Mouse (Mus musculus): ENCODE results near the gene Stard3. TPM values are rescaled to one million over a fixed set of nuclear protein-coding genes. Genes with fewer than 3 reads are reported as not detected.

Gene Stard3
- total and polyA plus RNA-seq, 3 experiments = 53.0 to 62.5 TPM; not detected in 1

GRCm38 (mm10) chr11:98376756-98377155, 18.6 kb downstream of the Stard3 start:
- H3K36me3 ChIP-seq (ENCODE audit: control insufficient read depth in 1 of 2, insufficient read depth in 2 of 2, low read length in 2 of 2) = peaks cover 0 to 4% of the 10 kb centered on the region in 2 experiments; a peak in 2 of 4 replicates
- no peak overlapping the region for H3K9ac ChIP-seq (ENCODE audit: control insufficient read depth, low read depth, low read length, poor library complexity, severe bottlenecking)
- H3K79me2 ChIP-seq (ENCODE audit: control insufficient read depth, insufficient read depth, low read length, poor library complexity) = no peaks in the 10 kb centered on the region
- TF ChIP-seq CHD1 (IDR thresholded peaks at IDR 0.05; ENCODE audit: low read depth, low read length) (no peak), EP300 (IDR thresholded peaks at IDR 0.05; ENCODE audit: low read depth in 1 of 2, low read length in 2 of 2) (no peak), MXI1 (IDR thresholded peaks at IDR 0.05; ENCODE audit: low read depth, low read length) (no peak), TAL1 (IDR thresholded peaks at IDR 0.05; ENCODE audit: low read length) (no peak), NRF1 (IDR thresholded peaks at IDR 0.05; ENCODE audit: insufficient read depth, low read depth, low read length, poor library complexity, severe bottlenecking) (no peak), MYC (IDR thresholded peaks at IDR 0.05; ENCODE audit: low read depth, low read length) (no peak), POLR2A (IDR thresholded peaks at IDR 0.05; ENCODE audit: control insufficient read depth in 1 of 2, insufficient read depth in 1 of 2, low read depth in 1 of 2, low read length in 2 of 2, poor library complexity in 1 of 2) (no peak), TCF12 (IDR thresholded peaks at IDR 0.05; ENCODE audit: low read depth, low read length) (no peak), MAZ (IDR thresholded peaks at IDR 0.05; ENCODE audit: low read depth, low read length) (no peak), MAFK (IDR thresholded peaks at IDR 0.05; ENCODE audit: borderline replicate concordance, low read depth, low read length) (no peak), POLR2AphosphoS2 (IDR thresholded peaks at IDR 0.05; ENCODE audit: low read length) (no peak), JUND (IDR thresholded peaks at IDR 0.05; ENCODE audit: low read depth, low read length) (no peak), UBTF (IDR thresholded peaks at IDR 0.05; ENCODE audit: borderline replicate concordance, insufficient read depth, low read depth, low read length) (no peak), MAX (IDR thresholded peaks at IDR 0.05; ENCODE audit: low read length) (no peak), TBP (IDR thresholded peaks at IDR 0.05; ENCODE audit: low read depth, low read length) (no peak), SMC3 (IDR thresholded peaks at IDR 0.05; ENCODE audit: low read depth, low read length) (no peak), ZC3H11A (IDR thresholded peaks at IDR 0.05; ENCODE audit: low read depth, low read length) (no peak), ELF1 (IDR thresholded peaks at IDR 0.05; ENCODE audit: low read depth, low read length) (no peak), USF1 (IDR thresholded peaks at IDR 0.05; ENCODE audit: low read depth, low read length) (no peak)
- DNase-seq (ENCODE audit: low read depth, low spot score) = no peak
- no peaks in the 10 kb centered on the region for H3K27me3 ChIP-seq (ENCODE audit: control insufficient read depth in 1 of 2, insufficient read depth in 2 of 2, low read length in 2 of 2)
- no peak overlapping the region for H3K4me3 ChIP-seq (ENCODE audit: control insufficient read depth in 1 of 2, insufficient read depth in 1 of 2, low read depth in 2 of 2, low read length in 2 of 2)
- no peak overlapping the region for H3K27ac ChIP-seq (ENCODE audit: control insufficient read depth, low read depth, low read length)
- H3K9me3 ChIP-seq (replicated peaks; ENCODE audit: insufficient read depth, low read length) = no peaks in the 10 kb centered on the region
- H3K4me1 ChIP-seq (ENCODE audit: control insufficient read depth in 1 of 2, insufficient read depth in 2 of 2, low read length in 2 of 2) = no peaks in the 10 kb centered on the region

- Histone ChIP-seq H3K4me1 (ENCODE audit: control insufficient read depth in 1 of 2, insufficient read depth in 2 of 2, low read length in 2 of 2) (no peaks in the 10 kb centered on the region), H3K9ac (ENCODE audit: control insufficient read depth, low read depth, low read length, poor library complexity, severe bottlenecking) (no peak overlapping the region), H3K9me3 (replicated peaks; ENCODE audit: insufficient read depth, low read length) (no peaks in the 10 kb centered on the region), H3K27me3 (ENCODE audit: control insufficient read depth in 1 of 2, insufficient read depth in 2 of 2, low read length in 2 of 2) (no peaks in the 10 kb centered on the region), H3K27ac (ENCODE audit: control insufficient read depth, low read depth, low read length) (no peak overlapping the region), H3K79me2 (ENCODE audit: control insufficient read depth, insufficient read depth, low read length, poor library complexity) (no peaks in the 10 kb centered on the region), H3K36me3 (ENCODE audit: control insufficient read depth in 1 of 2, insufficient read depth in 2 of 2, low read length in 2 of 2) (peaks cover 0 to 4% of the 10 kb centered on the region in 2 experiments; a peak in 2 of 4 replicates), H3K4me3 (ENCODE audit: control insufficient read depth in 1 of 2, insufficient read depth in 1 of 2, low read depth in 2 of 2, low read length in 2 of 2) (no peak overlapping the region)
- no peak for TF ChIP-seq USF2 (IDR thresholded peaks at IDR 0.05; ENCODE audit: borderline replicate concordance in 1 of 2, insufficient read depth in 1 of 2, low read depth in 1 of 2, low read length in 2 of 2)
- TF ChIP-seq MYB (IDR thresholded peaks at IDR 0.05; ENCODE audit: low read depth, low read length) = no peak
- TF ChIP-seq CHD1 (IDR thresholded peaks at IDR 0.05; ENCODE audit: low read depth, low read length) = no peak
- TF ChIP-seq ZNF384 (IDR thresholded peaks at IDR 0.05; ENCODE audit: low read depth, low read length) = no peak
- TF ChIP-seq SMC3 (IDR thresholded peaks at IDR 0.05; ENCODE audit: low read depth, low read length) = no peak
- TF ChIP-seq EP300 (IDR thresholded peaks at IDR 0.05; ENCODE audit: low read depth in 1 of 2, low read length in 2 of 2) = no peak
- TF ChIP-seq JUND (IDR thresholded peaks at IDR 0.05; ENCODE audit: low read depth, low read length) = no peak
- no peak for TF ChIP-seq E2F4 (IDR thresholded peaks at IDR 0.05; ENCODE audit: borderline replicate concordance, low read depth, low read length)
- no peak for TF ChIP-seq GATA1 (IDR thresholded peaks at IDR 0.05; ENCODE audit: low read depth, low read length)
- TF ChIP-seq RCOR1 (IDR thresholded peaks at IDR 0.05; ENCODE audit: low read depth, low read length) = no peak
- TF ChIP-seq POLR2AphosphoS2 (IDR thresholded peaks at IDR 0.05; ENCODE audit: low read length) = no peak
- no peak for TF ChIP-seq UBTF (IDR thresholded peaks at IDR 0.05; ENCODE audit: borderline replicate concordance, insufficient read depth, low read depth, low read length)
- TF ChIP-seq MXI1 (IDR thresholded peaks at IDR 0.05; ENCODE audit: low read depth, low read length) = no peak
- no peak for TF ChIP-seq RAD21 (IDR thresholded peaks at IDR 0.05; ENCODE audit: low read depth, low read length)
- TF ChIP-seq MYC (IDR thresholded peaks at IDR 0.05; ENCODE audit: low read depth, low read length) = no peak
- no peak for TF ChIP-seq BHLHE40 (IDR thresholded peaks at IDR 0.05; ENCODE audit: borderline replicate concordance, low read depth, low read length)
- TF ChIP-seq MAZ (IDR thresholded peaks at IDR 0.05; ENCODE audit: low read depth, low read length) = no peak
- no peak for TF ChIP-seq USF1 (IDR thresholded peaks at IDR 0.05; ENCODE audit: low read depth, low read length)
- TF ChIP-seq CHD2 (IDR thresholded peaks at IDR 0.05; ENCODE audit: low read length) = no peak
- TF ChIP-seq KAT2A (conservative IDR thresholded peaks at IDR 0.05; ENCODE audit: low read depth, low read length) = no peak
- DNase-seq (ENCODE audit: low read depth, low spot score) = no peak
Observed at GRCm38 (mm10) chr11:98377787-98378186, 19.6 kb downstream of the Stard3 start.
